Mouse (Mus musculus) stomach, postnatal 0 days (tissue): ENCODE measurements around the gene Ccm2. TPM values are rescaled to one million over a fixed set of nuclear protein-coding genes. Genes with fewer than 3 reads are reported as not detected.

Experiments
- ATAC-seq: fragments of 200-750 bp; cut with Nextera tagmentation; 2 replicates; pipeline ENCODE4 v1.8.0; 2017; ENCODE audit not compliant: low FRiP score, low TSS enrichment
- DNase-seq: peaks from one replicate; pipeline ENCODE4 v3.0.0-alpha.2; 2016; ENCODE audit warnings: low spot score
- H3K27ac ChIP-seq: fragments of 300-500 bp; sonication (generic); replicated peaks from 2 replicates; pipeline ENCODE4 v1.5.1; 2014; ENCODE audit warnings: mild to moderate bottlenecking, control low read depth
- H3K27me3 ChIP-seq: fragments of 300-500 bp; sonication (generic); 2 replicates; pipeline ENCODE4 v1.6.1; 2014; ENCODE audit warnings: low read length; ENCODE audit not compliant: control insufficient read depth, insufficient read depth
- H3K36me3 ChIP-seq: fragments of 300-500 bp; sonication (generic); 2 replicates; pipeline ENCODE4 v1.6.1; 2014; ENCODE audit warnings: low read length, mixed read lengths; ENCODE audit not compliant: control insufficient read depth, insufficient read depth
- H3K4me1 ChIP-seq: fragments of 300-500 bp; sonication (generic); replicated peaks from 2 replicates; pipeline ENCODE4 v1.6.1; 2014; ENCODE audit warnings: antibody characterized with exemption; ENCODE audit not compliant: control insufficient read depth, insufficient read depth
- H3K4me2 ChIP-seq: fragments of 300-500 bp; sonication (generic); replicated peaks from 2 replicates; pipeline ENCODE4 v1.6.1; 2014; ENCODE audit warnings: low read depth, mild to moderate bottlenecking, control low read depth, moderate library complexity
- H3K4me3 ChIP-seq: fragments of 300-500 bp; sonication (generic); 2 replicates; pipeline ENCODE4 v1.5.1; 2014; ENCODE audit warnings: low read depth, low read length, control low read depth
- H3K9ac ChIP-seq: fragments of 300-500 bp; sonication (generic); 2 replicates; pipeline ENCODE4 v1.6.1; 2014; ENCODE audit warnings: mild to moderate bottlenecking, low read length, control low read depth, mixed read lengths
- H3K9me3 ChIP-seq: fragments of 300-500 bp; sonication (generic); 2 replicates; pipeline ENCODE4 v1.6.1; 2016; ENCODE audit warnings: low read length; ENCODE audit not compliant: control insufficient read depth
- CTCF ChIP-seq: IDR thresholded peaks from 2 replicates; pipeline ENCODE4 v1.5.1; 2016; ENCODE audit warnings: antibody characterized with exemption, low read depth, mild to moderate bottlenecking, moderate library complexity
- EP300 ChIP-seq: optimal IDR thresholded peaks from 2 replicates; pipeline ENCODE3; 2016; ENCODE audit warnings: antibody characterized with exemption
- WGBS: fragments of 180-500 bp; shearing (Covaris S2); extraction: QIAGEN DNeasy Blood & Tissue Kit; methylation state at CpG from one replicate; pipeline ENCODE4 v1.1.7; 2014; 5-methylcytosine and 5-hydroxymethylcytosine counted together
- polyA plus RNA-seq: library from polyadenylated mRNA; unstranded; fragments of >200 nt; fragmentation: Nextera tagmentation; extraction: Ambion mirVana; gene quantifications from 2 replicates; pipeline ENCODE4 v1.2.1, GENCODE M21; 2015

The Ccm2 gene
- polyA plus RNA-seq, 1 experiment from 2014 or later, result 45.7 TPM

DNA sequence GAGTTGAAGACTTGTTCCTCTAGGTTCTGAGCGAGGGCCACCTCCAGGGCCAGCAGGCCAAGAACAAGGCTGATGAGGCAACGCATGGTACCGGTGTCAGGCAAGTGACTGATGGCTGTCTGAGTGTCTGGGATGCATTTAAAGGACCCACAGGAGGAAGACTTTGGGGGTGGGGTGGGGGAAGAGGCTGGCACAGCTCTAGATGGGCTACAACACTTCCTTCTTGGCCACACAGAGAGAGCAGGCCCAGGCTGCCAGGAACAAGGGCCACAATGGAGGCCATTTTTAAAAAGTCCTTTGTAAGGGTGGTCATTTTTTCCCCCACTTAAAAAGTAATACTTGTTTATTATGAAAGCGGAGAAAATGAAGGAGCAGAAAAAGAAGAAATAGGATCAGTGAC lies 91.8 kb downstream of the Ccm2 start, which contains the start of gene Wap:
Wap (minus strand) TSS at position 101 of the 400 bp plus-strand sequence.
- Histone ChIP-seq H3K27me3 (no peaks in the 10 kb centered on the region), H3K36me3 (no peaks in the 10 kb centered on the region), H3K27ac (no peak within 1 kb of the TSS), H3K9ac (no peak within 1 kb of the TSS), H3K4me2 (no peak within 1 kb of the TSS), H3K4me3 (no peak within 1 kb of the TSS), H3K9me3 (no peaks in the 10 kb centered on the region), H3K4me1 (no peaks in the 10 kb centered on the region)
- DNase-seq (no peak), ATAC-seq (no peak)
- no peak for TF ChIP-seq CTCF
- no peak for TF ChIP-seq EP300
- 78% methylated on average over 4 of the region's 4 CpGs for WGBS

DNA sequence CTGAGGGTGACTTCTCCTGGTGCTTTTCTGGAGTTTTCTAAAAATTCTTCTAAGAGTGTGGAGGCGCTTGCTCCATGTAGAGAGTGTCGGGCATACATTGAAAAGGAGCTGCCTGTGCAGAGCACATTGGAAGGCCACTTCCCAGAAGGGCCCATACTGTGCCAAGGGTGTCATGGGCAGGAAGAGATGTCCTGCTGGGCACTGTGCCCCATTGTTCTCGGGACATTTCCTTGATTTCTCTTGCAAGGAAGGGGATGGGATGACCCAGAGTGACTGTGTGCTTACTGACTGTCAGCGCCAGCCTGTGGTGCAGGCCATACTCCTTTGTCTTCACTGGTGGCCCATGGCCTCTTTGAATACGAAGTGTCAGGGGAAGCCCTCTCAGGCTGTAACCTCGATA lies 92.4 kb downstream of the Ccm2 start:
- ATAC-seq (no peak), DNase-seq (no peak)
- Histone ChIP-seq H3K9ac (no peak overlapping the region), H3K4me1 (no peaks in the 10 kb centered on the region), H3K4me2 (no peak overlapping the region), H3K27me3 (no peaks in the 10 kb centered on the region), H3K27ac (no peak overlapping the region), H3K36me3 (no peaks in the 10 kb centered on the region), H3K4me3 (no peak overlapping the region), H3K9me3 (no peaks in the 10 kb centered on the region)
- WGBS, result 77% methylated on average over 6 of the region's 6 CpGs
- TF ChIP-seq EP300 (no peak), CTCF (no peak)

DNA sequence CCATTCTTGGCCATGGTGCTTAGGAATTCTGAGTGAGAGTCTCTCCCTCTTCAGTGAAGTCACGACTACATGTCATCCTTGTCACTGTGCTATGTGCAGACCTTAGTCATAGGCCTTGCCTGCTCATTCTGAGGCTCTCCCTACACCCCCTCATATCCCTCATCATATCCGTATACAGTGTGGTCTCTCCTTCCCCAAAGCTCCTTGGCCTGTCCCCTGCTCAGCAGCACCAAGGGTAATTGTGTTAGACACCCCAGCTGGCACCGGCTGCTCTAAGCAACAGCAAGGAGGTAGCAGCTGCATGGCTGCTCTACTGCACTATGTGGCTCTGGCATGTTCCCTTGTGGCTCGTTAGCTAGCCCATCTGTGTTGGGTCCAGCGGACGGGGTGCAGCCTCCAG lies 97.9 kb downstream of the Ccm2 start:
- DNase-seq (no peak), ATAC-seq (no peak)
- TF ChIP-seq EP300 (no peak), CTCF (no peak)
- no peak overlapping the region for H3K4me2 ChIP-seq
- H3K9me3 ChIP-seq, result no peaks in the 10 kb centered on the region
- H3K9ac ChIP-seq, result no peak overlapping the region
- H3K4me3 ChIP-seq, result no peak overlapping the region
- H3K27ac ChIP-seq, result no peak overlapping the region
- H3K4me1 ChIP-seq, result no peaks in the 10 kb centered on the region
- H3K36me3 ChIP-seq, result no peaks in the 10 kb centered on the region
- no peaks in the 10 kb centered on the region for H3K27me3 ChIP-seq
- WGBS, result 69% methylated on average over 6 of the region's 6 CpGs

Other genes starting within 250 kb of the Ccm2 start
- gene Zmiz2, start 157.8 kb upstream of the Ccm2 start, polyA plus RNA-seq, result 7.1 and 8.7 TPM in 2 replicates
- 4,199 and 4,786 TPM in 2 replicates for gene Ppia, start 131.4 kb upstream of the Ccm2 start, polyA plus RNA-seq
- gene H2afv, start 102.4 kb upstream of the Ccm2 start, polyA plus RNA-seq, result 187 and 198 TPM in 2 replicates
- 17.5 and 19.6 TPM in 2 replicates for gene Purb, start 71.0 kb upstream of the Ccm2 start, polyA plus RNA-seq
- gene Myo1g, start 25.9 kb upstream of the Ccm2 start, polyA plus RNA-seq, result 0.77 and 0.85 TPM in 2 replicates
- gene Nacad, start 59.2 kb downstream of the Ccm2 start, polyA plus RNA-seq, result 7.3 and 7.4 TPM in 2 replicates
- gene Tbrg4, start 79.2 kb downstream of the Ccm2 start, polyA plus RNA-seq, result 29.3 and 31.2 TPM in 2 replicates
- gene Wap, start 91.8 kb downstream of the Ccm2 start, polyA plus RNA-seq, result 2.6 and 5.3 TPM in 2 replicates
- gene Ramp3, start 111.6 kb downstream of the Ccm2 start, polyA plus RNA-seq, result 11.6 and 12.8 TPM in 2 replicates